15 mouse cellular contexts compared by ENCODE assay signal in genomic region chr6:87037826-87038620, GRCm38 (mm10). TPM values are rescaled to one million over a fixed set of nuclear protein-coding genes. Genes with fewer than 3 reads are reported as not detected.
A peak's percentile ranks its signal among the peaks of the same experiment; 100 is the strongest.
DNase-seq lines count a peak whose midpoint lies in the region; ATAC-seq and TF ChIP-seq lines count a peak whose summit lies in the region.
"Had no signal": no experiment of that assay in that cellular context is flagged by ENCODE, and none has a peak within 500 bp of the region (broad histone marks: within the 10 kb centered on the region; RNA-seq: fewer than 3 reads in every experiment).

No protein-coding gene starts in this region.

- H3K27ac ChIP-seq in heart, adult 2 months, result no peak overlapping the region
- H3K27ac ChIP-seq: embryonic facial prominence, embryonic 15.5 days; kidney, postnatal 0 days; liver, embryonic 12.5 days; midbrain, embryonic 13.5 days had no signal

- H3K4me3 ChIP-seq in heart, adult 2 months, result no peak overlapping the region
- no peak overlapping the region for H3K4me3 ChIP-seq in C2C12 (ENCODE audit: insufficient read depth, poor library complexity, severe bottlenecking)
- H3K4me3 ChIP-seq: embryonic facial prominence, embryonic 15.5 days; liver, embryonic 12.5 days; midbrain, embryonic 13.5 days had no signal

- no peak for TF ChIP-seq EP300 in heart, adult 2 months (IDR thresholded peaks at IDR 0.05; ENCODE audit: insufficient read depth, low read depth, low read length)

- H3K9ac ChIP-seq in heart, adult 2 months (ENCODE audit: low read depth, low read length), result no peak overlapping the region
- H3K9ac ChIP-seq: embryonic facial prominence, embryonic 15.5 days; liver, embryonic 12.5 days; midbrain, embryonic 13.5 days had no signal

- H3K36me3 ChIP-seq in heart, adult 2 months (ENCODE audit: control insufficient read depth, insufficient read depth, low read length), result no peaks in the 10 kb centered on the region
- no peaks in the 10 kb centered on the region for H3K36me3 ChIP-seq in C2C12 (ENCODE audit: control insufficient read depth, insufficient read depth)
- H3K36me3 ChIP-seq: embryonic facial prominence, embryonic 15.5 days; midbrain, embryonic 13.5 days had no signal

- H3K4me1 ChIP-seq in heart, adult 2 months (ENCODE audit: control insufficient read depth, insufficient read depth, low read length), result no peaks in the 10 kb centered on the region
- H3K4me1 ChIP-seq: midbrain, embryonic 13.5 days had no signal

- no peak overlapping the region for H3ac ChIP-seq in C2C12 (ENCODE audit: control insufficient read depth, insufficient read length, low read depth)

- 69% methylated on average over 10 of the region's 10 CpGs for WGBS in heart, adult 2 months

- peaks cover 2% of the 10 kb centered on the region; the same call in 1 of the 2 replicates for H3K79me2 ChIP-seq in heart, adult 2 months (replicated peaks; ENCODE audit: control insufficient read depth, insufficient read depth, low read length)
- H3K79me2 ChIP-seq in C2C12 (ENCODE audit: control insufficient read depth, insufficient read depth), result peaks cover 3% of the 10 kb centered on the region

- no peaks in the 10 kb centered on the region for H3K27me3 ChIP-seq in heart, adult 2 months (ENCODE audit: control insufficient read depth, insufficient read depth, low read length)
- no peaks in the 10 kb centered on the region for H3K27me3 ChIP-seq in C2C12 (ENCODE audit: control insufficient read depth, insufficient read depth, insufficient read length)
- H3K27me3 ChIP-seq: embryonic facial prominence, embryonic 15.5 days; liver, embryonic 12.5 days; midbrain, embryonic 13.5 days had no signal

- no peaks in the 10 kb centered on the region for H3K79me3 ChIP-seq in C2C12 (ENCODE audit: low read depth)

- TF ChIP-seq POLR2A in heart, adult 2 months (IDR thresholded peaks at IDR 0.05; ENCODE audit: insufficient read depth, low read depth, low read length), result no peak

- peak; percentile 12 for DNase-seq in heart, postnatal 4 days
- no peak for DNase-seq in heart, adult 2 months
- DNase-seq in adipocyte (ENCODE audit: low spot score), result peak; percentile 77
- DNase-seq in right cerebral cortex, postnatal 4 days, result no peak
- DNase-seq in left cerebral cortex, postnatal 36 days (ENCODE audit: low spot score in 2 of 2), result no peak
- DNase-seq: cerebellum, adult 9-10 months; heart, postnatal 36 days; thymus, adult 2 months had no signal

- no peak for TF ChIP-seq CTCF in heart, adult 2 months (IDR thresholded peaks at IDR 0.05)
- TF ChIP-seq CTCF in C2C12 (IDR thresholded peaks at IDR 0.05; ENCODE audit: control insufficient read depth, insufficient read depth, insufficient read length), result no peak

- intact Hi-C loops in heart, adult 2 months (cut with DNase I), result no loop called here
- intact Hi-C loops in left cerebral cortex, postnatal 36 days (cut with DNase I), result no loop called here

- peak; percentile 27 for ATAC-seq in megakaryocyte, adult 5-6 weeks (ENCODE audit: poor library complexity, severe bottlenecking)
- no peak for ATAC-seq in erythroblast, adult 5-6 weeks (replicated peaks; ENCODE audit: low FRiP score, poor library complexity, severe bottlenecking)
- ATAC-seq: liver, embryonic 12.5 days; midbrain, embryonic 13.5 days had no signal

TF ChIP-seq in C2C12, 6 proteins besides CTCF, POLR2A, EP300 and RAD21:
- TF ChIP-seq USF1 (IDR thresholded peaks at IDR 0.05; ENCODE audit: low read depth) (no peak), MAX (IDR thresholded peaks at IDR 0.05) (peak; percentile 23)
TF ChIP-seq in C2C12: peak in this region for 1.

RNA-seq across cellular contexts. Expression of gene Gfpt1, which starts 4.6 kb away (rescaled TPM):
- total RNA-seq in heart, postnatal 4 days (2021), result 10 to 100 TPM; 21.6 to 22.9 TPM
- 10 to 100 TPM; 16.1 to 17.5 TPM for total RNA-seq in heart, adult 2 months (2021)
- polyA plus RNA-seq in heart, adult 2 months (2012; rRNA removed), result 6.1 and 13.0 TPM in 2 replicates
- polyA plus RNA-seq in C2C12 (2012; fragmentation: generic; extraction: Trizol), result 10.5 TPM
- 21.9 and 22.1 TPM in 2 replicates for total RNA-seq in megakaryocyte, adult 5-6 weeks (2015)
- 16.4 and 25.2 TPM in 2 replicates for total RNA-seq in megakaryocyte, adult 5-6 weeks (2017)
- total RNA-seq in erythroblast, adult 5-6 weeks (2015; ENCODE audit: low replicate concordance), result 5.9 and 7.9 TPM in 2 replicates
- 5.9 and 6.4 TPM in 2 replicates for total RNA-seq in erythroblast, adult 5-6 weeks (2017; ENCODE audit: low replicate concordance)
- total RNA-seq in left cerebral cortex, postnatal 36 days (2021), result 10 to 100 TPM; 48.1 to 52.9 TPM

RNA-seq across cellular contexts. Expression of gene Nfu1, which starts 29.0 kb away (rescaled TPM):
- 10 to 100 TPM; 73.1 to 79.3 TPM for total RNA-seq in heart, postnatal 4 days (2021)
- total RNA-seq in heart, adult 2 months (2021), result 10 to 100 TPM; 67.6 to 72.3 TPM
- 200 and 213 TPM in 2 replicates for polyA plus RNA-seq in heart, adult 2 months (2012; rRNA removed)
- polyA plus RNA-seq in C2C12 (2012; fragmentation: generic; extraction: Trizol), result 108 TPM
- 88.7 and 104 TPM in 2 replicates for total RNA-seq in megakaryocyte, adult 5-6 weeks (2015)
- 72.6 and 99.3 TPM in 2 replicates for total RNA-seq in megakaryocyte, adult 5-6 weeks (2017)
- 16.5 and 18.8 TPM in 2 replicates for total RNA-seq in erythroblast, adult 5-6 weeks (2015; ENCODE audit: low replicate concordance)
- total RNA-seq in erythroblast, adult 5-6 weeks (2017; ENCODE audit: low replicate concordance), result 15.8 and 25.9 TPM in 2 replicates
- total RNA-seq in left cerebral cortex, postnatal 36 days (2021), result 10 to 100 TPM; 57.6 to 57.9 TPM

Comparison
In these comparisons a context has a peak if more than half of its experiments do, and no peak if none do; other contexts are left out.
1. DNase-seq: peak in heart, postnatal 4 days (single experiment) and adipocyte (single experiment); none in heart, adult 2 months (0 of 2), right cerebral cortex, postnatal 4 days (single experiment) and left cerebral cortex, postnatal 36 days (0 of 2).